Mouse (Mus musculus) midbrain, embryonic 14.5 days (tissue): ENCODE results near the gene Gm8334. TPM values are rescaled to one million over a fixed set of nuclear protein-coding genes. Genes with fewer than 3 reads are reported as not detected.
"Not testable (repeated sequence)": the region's sequence is repeated elsewhere in the genome, so short reads cannot be mapped to it uniquely, and the experiment has no call there.

ENCODE experiments used
- ATAC-seq: fragments of 200-750 bp; cut with Nextera tagmentation; 2 replicates; pipeline ENCODE4 v1.8.0; 2017; ENCODE audit warnings: moderate number of reproducible peaks, moderate library complexity; ENCODE audit not compliant: low FRiP score, low TSS enrichment
- DNase-seq: peaks from one replicate; pipeline ENCODE4 v3.0.0-alpha.2; 2015
- H3K27ac ChIP-seq: fragments of 300-500 bp; sonication (generic); replicated peaks from 2 replicates; pipeline ENCODE4 v1.5.1; 2014; ENCODE audit warnings: mild to moderate bottlenecking, low read depth, low read length, moderate library complexity
- H3K27me3 ChIP-seq: fragments of 300-500 bp; sonication (generic); 2 replicates; pipeline ENCODE4 v1.6.1; 2014; ENCODE audit warnings: low read length, control low read depth, mixed read lengths; ENCODE audit not compliant: control insufficient read depth, insufficient read depth
- H3K36me3 ChIP-seq: fragments of 300-500 bp; sonication (generic); 2 replicates; pipeline ENCODE4 v1.6.1; 2014; ENCODE audit warnings: low read length, control low read depth; ENCODE audit not compliant: control insufficient read depth, insufficient read depth
- H3K4me1 ChIP-seq: fragments of 300-500 bp; sonication (generic); 2 replicates; pipeline ENCODE4 v1.6.1; 2014; ENCODE audit warnings: mild to moderate bottlenecking, antibody characterized with exemption, low read length, control low read depth; ENCODE audit not compliant: control insufficient read depth, insufficient read depth
- H3K4me2 ChIP-seq: fragments of 300-500 bp; sonication (generic); 2 replicates; pipeline ENCODE4 v1.6.1; 2014; ENCODE audit warnings: mild to moderate bottlenecking, low read length, moderate library complexity
- H3K4me3 ChIP-seq: fragments of 300-500 bp; sonication (generic); replicated peaks from 2 replicates; pipeline ENCODE4 v1.5.1; 2014; ENCODE audit warnings: low read depth, low read length
- H3K9ac ChIP-seq: fragments of 300-500 bp; sonication (generic); replicated peaks from 2 replicates; pipeline ENCODE4 v1.6.1; 2014; ENCODE audit warnings: mild to moderate bottlenecking, low read length, moderate library complexity
- H3K9me3 ChIP-seq: fragments of 300-500 bp; sonication (generic); 2 replicates; pipeline ENCODE4 v1.6.1; 2016; ENCODE audit warnings: low read length, control low read depth, mixed read lengths; ENCODE audit not compliant: control insufficient read depth
- WGBS: fragments of 180-500 bp; shearing (Covaris S2); extraction: QIAGEN DNeasy Blood & Tissue Kit; methylation state at CpG from one replicate; pipeline ENCODE4 v1.1.7; 2014; 5-methylcytosine and 5-hydroxymethylcytosine counted together
- polyA plus RNA-seq: library from polyadenylated mRNA; unstranded; fragments of >200 nt; fragmentation: Nextera tagmentation; extraction: Ambion mirVana; gene quantifications from 2 replicates; pipeline ENCODE4 v1.2.1, GENCODE M21; 2014

The Gm8334 gene
- not detected in 2 replicates for polyA plus RNA-seq

- not testable (repeated sequence) for H3K27me3 ChIP-seq
- WGBS, result 83% methylated on average over 3 of the region's 7 CpGs
Measured at GRCm38 (mm10) chrX:148615053-148615452, at the start of gene Gm8334. Gm8334 (minus strand) TSS chrX:148615153.

GRCm38 (mm10) chrX:148663298-148663697, 48.3 kb upstream of the Gm8334 start, which contains the start of gene Gm15127:
Gm15127 (plus strand) TSS chrX:148663598.
- not testable (repeated sequence) for ATAC-seq, H3K9ac ChIP-seq, H3K27me3 ChIP-seq, H3K4me1 ChIP-seq, DNase-seq, H3K9me3 ChIP-seq, H3K4me3 ChIP-seq, H3K4me2 ChIP-seq, H3K36me3 ChIP-seq, H3K27ac ChIP-seq
- WGBS, result 83% methylated on average over 2 of the region's 4 CpGs

More at GRCm38 (mm10) chrX:148615053-148615452, at the start of gene Gm8334:
- H3K9me3 ChIP-seq, H3K4me1 ChIP-seq, ATAC-seq, DNase-seq, H3K9ac ChIP-seq, H3K4me2 ChIP-seq, H3K36me3 ChIP-seq, H3K27ac ChIP-seq, H3K4me3 ChIP-seq: not testable (repeated sequence)

Other genes starting within 250 kb of the Gm8334 start
- gene Gm15114, start 126.2 kb downstream of the Gm8334 start, polyA plus RNA-seq, result not detected in 2 replicates
- not detected in 2 replicates for gene Gm15127, start 48.4 kb upstream of the Gm8334 start, polyA plus RNA-seq
- not detected in 2 replicates for gene Luzp4, start 242.5 kb upstream of the Gm8334 start, polyA plus RNA-seq